Mouse (Mus musculus) heart, adult 2 months (tissue): ENCODE data around the gene Senp6.

ENCODE experiments used
- CTCF ChIP-seq: fragments of 200-600 bp; IDR thresholded peaks from 2 replicates; pipeline ENCODE4 v1.8.1; 2022; ENCODE audit warnings: antibody characterized with exemption, mild to moderate bottlenecking, moderate library complexity
- POLR2A ChIP-seq: fragments of 200-500 bp; IDR thresholded peaks from 2 replicates; pipeline ENCODE4 v1.6.1; 2011; ENCODE audit warnings: mild to moderate bottlenecking, low read depth, low read length, control low read depth; ENCODE audit not compliant: insufficient read depth

- TF ChIP-seq POLR2A (no peak), CTCF (no peak)
Measured at GRCm38 (mm10) chr9:80169551-80169950, 102.8 kb downstream of the Senp6 start.
